Mouse (Mus musculus): ENCODE measurements around the gene Mapkap1.

GRCm38 (mm10) chr2:34425573-34426223 is 19.1 kb downstream of the Mapkap1 start:
- TF ChIP-seq CTCF (IDR thresholded peaks at IDR 0.05; ENCODE audit: low read depth) (no peak), EP300 (IDR thresholded peaks at IDR 0.05; ENCODE audit: low read depth) (no peak)
